Mouse (Mus musculus): ENCODE measurements around the gene Slc38a3.

DNA sequence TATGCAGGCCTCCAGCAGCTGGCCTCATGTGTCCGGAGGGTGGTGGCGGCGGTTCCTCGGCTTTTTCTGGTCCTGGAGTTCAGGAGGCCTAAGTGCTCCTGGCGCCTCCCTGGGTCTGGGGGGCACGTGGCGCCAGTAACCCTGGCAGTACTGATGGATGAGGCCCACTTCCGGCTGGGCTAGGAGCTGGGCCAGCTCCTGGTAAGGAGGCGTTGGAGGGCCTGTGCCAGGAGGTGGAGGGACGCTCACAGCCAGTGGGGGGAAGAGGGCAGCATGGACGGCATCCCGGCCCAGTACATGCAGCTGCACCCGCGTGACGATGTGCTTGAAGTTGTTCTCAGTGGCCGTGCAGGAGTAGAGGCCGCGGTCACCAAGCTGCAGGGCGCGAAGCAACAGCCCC is 13.1 kb upstream of the Slc38a3 start:
- no peak for TF ChIP-seq CTCF (IDR thresholded peaks at IDR 0.05; ENCODE audit: low read depth)
- no peak for TF ChIP-seq EP300 (IDR thresholded peaks at IDR 0.05; ENCODE audit: low read depth)

All from liver, embryonic 14.5 days (tissue).